20 mouse cellular contexts compared by ENCODE assay signal in the genomic region with DNA sequence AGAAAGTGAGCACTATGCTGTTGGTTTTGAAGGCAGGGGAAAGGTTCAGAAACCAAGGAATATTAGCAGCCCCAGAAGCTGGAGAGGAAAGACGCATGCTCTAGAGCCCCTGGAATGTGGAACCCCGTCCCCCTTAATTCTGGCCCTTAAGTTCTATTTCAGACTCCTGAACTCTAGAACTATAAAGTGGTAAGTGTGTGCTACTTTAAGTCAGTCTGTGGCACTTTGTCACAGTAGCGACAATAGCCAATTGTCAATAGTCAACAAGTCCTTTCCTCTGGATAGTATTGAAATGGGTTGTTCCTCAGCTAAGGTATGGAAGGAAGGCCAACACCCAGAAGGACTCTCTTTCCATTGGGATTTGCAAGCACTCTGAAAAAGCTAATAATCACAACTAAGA.
DNase-seq lines count a peak whose midpoint lies in the region.
"Had no signal": no experiment of that assay in that cellular context is flagged by ENCODE, and none has a peak within 500 bp of the region (broad histone marks: within the 10 kb centered on the region; RNA-seq: fewer than 3 reads in every experiment).

No protein-coding gene starts in this region.

- peaks cover 40% of the 10 kb centered on the region for H3K4me1 ChIP-seq in limb, embryonic 10.5 days
- H3K4me1 ChIP-seq in embryonic facial prominence, embryonic 10.5 days = peaks cover 19% of the 10 kb centered on the region

- no peaks in the 10 kb centered on the region for H3K9me3 ChIP-seq in limb, embryonic 10.5 days (replicated peaks)
- H3K9me3 ChIP-seq in embryonic facial prominence, embryonic 10.5 days = peaks cover 3% of the 10 kb centered on the region; the same call in 1 of the 2 replicates

- DNase-seq in 3T3-L1 (ENCODE audit: low read depth, low spot score) (peak; percentile 92), adipocyte (ENCODE audit: low spot score) (peak; percentile 94)
- no peak for DNase-seq in limb, embryonic 10.5 days (ENCODE audit: low spot score)
- DNase-seq in gastrocnemius, postnatal 25 days = no peak
- no peak for DNase-seq in kidney, postnatal 10 days
- no peak for DNase-seq in embryonic facial prominence, embryonic 10.5 days (ENCODE audit: low spot score)
- DNase-seq: adrenal gland, adult 2 months; adrenal gland, adult 8-10 months; adrenal gland, postnatal 10 days; adrenal gland, postnatal 14 days; adrenal gland, postnatal 25 days; adrenal gland, postnatal 36 days; B cell, adult 2 months; cerebellum, adult 11 months; cerebellum, adult 11-12 months; cerebellum, adult 18-20 months; cerebellum, adult 2 months; cerebellum, adult 8-10 months had no signal

- H3K4me3 ChIP-seq in limb, embryonic 10.5 days = no peak overlapping the region
- no peak overlapping the region for H3K4me3 ChIP-seq in embryonic facial prominence, embryonic 10.5 days

- peak overlapping the region; percentile 71; the same call in 1 of the 2 replicates for H3K27ac ChIP-seq in limb, embryonic 10.5 days
- no peak overlapping the region for H3K27ac ChIP-seq in embryonic facial prominence, embryonic 10.5 days (replicated peaks)

- 95% methylated on average over 3 of the region's 3 CpGs for WGBS in limb, embryonic 10.5 days
- WGBS in embryonic facial prominence, embryonic 10.5 days = 88% methylated on average over 3 of the region's 3 CpGs

- H3K27me3 ChIP-seq in limb, embryonic 10.5 days (ENCODE audit: low read depth, poor library complexity, severe bottlenecking) = no peaks in the 10 kb centered on the region
- H3K27me3 ChIP-seq in embryonic facial prominence, embryonic 10.5 days (replicated peaks; ENCODE audit: low read depth, poor library complexity, severe bottlenecking) = peaks cover 13% of the 10 kb centered on the region
- H3K27me3 ChIP-seq: Patski had no signal

- no peaks in the 10 kb centered on the region for H3K36me3 ChIP-seq in limb, embryonic 10.5 days
- H3K36me3 ChIP-seq in embryonic facial prominence, embryonic 10.5 days (replicated peaks) = no peaks in the 10 kb centered on the region
- H3K36me3 ChIP-seq: G1E had no signal

Comparison
In these comparisons a context has a peak if more than half of its experiments do, and no peak if none do; other contexts are left out.
1. DNase-seq: peak in 3T3-L1 (single experiment) and adipocyte (single experiment); none in limb, embryonic 10.5 days (single experiment), gastrocnemius, postnatal 25 days (single experiment), kidney, postnatal 10 days (single experiment) and embryonic facial prominence, embryonic 10.5 days (single experiment).